Mouse (Mus musculus): ENCODE measurements around the gene Xdh. TPM values are rescaled to one million over a fixed set of nuclear protein-coding genes. Genes with fewer than 3 reads are reported as not detected.

The Xdh gene
- polyA plus RNA-seq, 1 experiment from 2014 or later: 0.28 TPM

DNA sequence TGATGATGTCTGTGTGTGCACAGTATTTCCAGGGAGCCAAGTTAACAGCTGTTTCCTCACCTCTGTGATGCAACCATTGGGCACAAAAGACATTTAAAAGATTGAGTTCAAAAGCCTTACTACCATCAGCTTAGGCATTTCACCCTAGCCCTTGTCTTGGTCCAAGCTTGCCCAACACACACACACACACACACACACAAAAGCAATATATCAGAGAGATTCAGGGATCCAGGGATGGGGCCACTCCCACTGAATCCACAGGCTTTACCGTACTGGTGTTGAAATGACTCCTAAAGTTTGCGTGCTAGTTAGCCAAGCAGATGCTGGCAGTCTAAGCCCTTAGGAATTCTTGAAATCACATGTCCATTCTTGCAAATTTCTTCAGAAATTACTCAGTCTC is 1.2 kb downstream of the Xdh start:
- Histone ChIP-seq H3K4me3 (ENCODE audit: low read length) (no peak overlapping the region), H3K4me2 (ENCODE audit: low read length) (no peak overlapping the region), H3K27me3 (replicated peaks; ENCODE audit: control insufficient read depth, insufficient read depth, low read length) (no peaks in the 10 kb centered on the region), H3K36me3 (ENCODE audit: control insufficient read depth, insufficient read depth, low read length) (no peaks in the 10 kb centered on the region), H3K9ac (ENCODE audit: low read depth, low read length) (no peak overlapping the region), H3K9me3 (ENCODE audit: control insufficient read depth, low read length) (no peaks in the 10 kb centered on the region), H3K27ac (ENCODE audit: low read depth, low read length) (no peak overlapping the region), H3K4me1 (ENCODE audit: control insufficient read depth, insufficient read depth, low read depth, low read length) (no peaks in the 10 kb centered on the region)
- 94% methylated on average over 2 of the region's 2 CpGs for WGBS
- no peak for ATAC-seq

DNA sequence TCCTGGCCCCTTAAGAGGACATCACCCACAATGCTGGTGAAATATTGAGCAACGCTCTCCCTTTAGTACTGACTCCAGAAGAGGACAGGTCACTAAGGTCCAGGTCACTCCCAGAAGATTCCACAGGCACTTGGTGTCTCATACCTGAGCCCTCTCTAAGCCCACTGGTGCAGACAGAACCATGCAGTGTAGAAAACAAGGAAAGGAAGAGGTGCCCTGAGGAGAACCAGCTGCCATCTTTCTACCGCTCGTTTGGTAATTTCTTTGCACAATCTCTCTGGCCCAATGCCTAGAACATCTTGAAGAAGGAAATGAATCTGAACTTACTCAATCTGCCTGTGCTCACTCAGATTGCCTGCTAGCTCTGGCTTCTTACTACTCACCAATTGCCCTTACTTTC is 2.0 kb downstream of the Xdh start:
- no peak for ATAC-seq
- no peak overlapping the region for H3K4me2 ChIP-seq (ENCODE audit: low read length)
- no peaks in the 10 kb centered on the region for H3K9me3 ChIP-seq (ENCODE audit: control insufficient read depth, low read length)
- 75% methylated on average over 3 of the region's 3 CpGs for WGBS
- H3K4me3 ChIP-seq (ENCODE audit: low read length): no peak overlapping the region
- H3K36me3 ChIP-seq (ENCODE audit: control insufficient read depth, insufficient read depth, low read length): no peaks in the 10 kb centered on the region
- no peak overlapping the region for H3K9ac ChIP-seq (ENCODE audit: low read depth, low read length)
- H3K27me3 ChIP-seq (replicated peaks; ENCODE audit: control insufficient read depth, insufficient read depth, low read length): no peaks in the 10 kb centered on the region
- H3K4me1 ChIP-seq (ENCODE audit: control insufficient read depth, insufficient read depth, low read depth, low read length): no peaks in the 10 kb centered on the region
- no peak overlapping the region for H3K27ac ChIP-seq (ENCODE audit: low read depth, low read length)

DNA sequence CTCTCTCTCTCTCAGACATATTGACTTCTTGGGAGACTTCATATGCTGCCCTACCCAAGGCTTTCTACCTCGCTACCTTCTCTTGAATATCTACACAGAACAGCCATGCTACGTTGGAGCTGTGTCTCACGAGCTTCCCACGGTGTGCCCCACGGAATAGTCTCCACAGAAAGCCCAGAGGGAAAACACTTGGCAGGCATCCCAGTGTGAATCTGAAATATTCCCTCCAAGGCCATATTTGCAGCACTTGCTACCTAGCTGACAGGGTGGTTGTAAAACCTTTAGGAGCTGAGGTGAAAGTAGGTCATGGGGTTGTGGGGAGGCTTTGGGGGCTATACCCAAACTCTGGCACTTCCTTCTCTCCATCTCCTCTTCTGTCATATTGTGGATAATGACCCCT is 3.1 kb downstream of the Xdh start:
- H3K4me1 ChIP-seq (ENCODE audit: control insufficient read depth, insufficient read depth, low read depth, low read length): no peaks in the 10 kb centered on the region
- no peaks in the 10 kb centered on the region for H3K9me3 ChIP-seq (ENCODE audit: control insufficient read depth, low read length)
- no peaks in the 10 kb centered on the region for H3K36me3 ChIP-seq (ENCODE audit: control insufficient read depth, insufficient read depth, low read length)
- 64% methylated on average over 5 of the region's 5 CpGs for WGBS
- H3K4me2 ChIP-seq (ENCODE audit: low read length): no peak overlapping the region
- H3K27me3 ChIP-seq (replicated peaks; ENCODE audit: control insufficient read depth, insufficient read depth, low read length): no peaks in the 10 kb centered on the region
- no peak overlapping the region for H3K27ac ChIP-seq (ENCODE audit: low read depth, low read length)
- no peak for ATAC-seq
- H3K9ac ChIP-seq (ENCODE audit: low read depth, low read length): no peak overlapping the region
- no peak overlapping the region for H3K4me3 ChIP-seq (ENCODE audit: low read length)

DNA sequence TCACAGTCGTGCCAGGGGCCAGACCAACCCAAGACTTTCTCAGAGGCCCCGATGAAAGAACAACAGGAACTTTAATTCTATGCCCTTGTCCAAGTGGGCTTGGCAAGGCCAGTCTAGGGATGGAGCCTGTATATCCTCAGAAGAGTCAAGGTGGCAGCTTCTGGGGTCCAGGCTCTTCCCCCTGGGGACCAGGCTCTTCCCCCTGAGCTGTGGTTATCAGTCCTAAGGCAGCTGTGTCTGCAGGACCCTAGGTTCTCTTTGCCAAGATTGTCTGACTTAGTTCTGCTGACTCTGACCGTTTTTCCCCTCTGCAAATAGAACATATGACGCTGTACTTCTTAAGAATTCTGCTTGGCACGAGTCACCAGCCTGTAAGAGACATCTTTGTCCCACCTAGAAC is 5.3 kb downstream of the Xdh start:
- no peak for ATAC-seq
- Histone ChIP-seq H3K36me3 (ENCODE audit: control insufficient read depth, insufficient read depth, low read length) (no peaks in the 10 kb centered on the region), H3K27ac (ENCODE audit: low read depth, low read length) (no peak overlapping the region), H3K4me2 (ENCODE audit: low read length) (no peak overlapping the region), H3K4me3 (ENCODE audit: low read length) (no peak overlapping the region), H3K9me3 (ENCODE audit: control insufficient read depth, low read length) (no peaks in the 10 kb centered on the region), H3K27me3 (replicated peaks; ENCODE audit: control insufficient read depth, insufficient read depth, low read length) (no peaks in the 10 kb centered on the region), H3K4me1 (ENCODE audit: control insufficient read depth, insufficient read depth, low read depth, low read length) (no peaks in the 10 kb centered on the region), H3K9ac (ENCODE audit: low read depth, low read length) (no peak overlapping the region)
- WGBS: 81% methylated on average over 5 of the region's 5 CpGs

DNA sequence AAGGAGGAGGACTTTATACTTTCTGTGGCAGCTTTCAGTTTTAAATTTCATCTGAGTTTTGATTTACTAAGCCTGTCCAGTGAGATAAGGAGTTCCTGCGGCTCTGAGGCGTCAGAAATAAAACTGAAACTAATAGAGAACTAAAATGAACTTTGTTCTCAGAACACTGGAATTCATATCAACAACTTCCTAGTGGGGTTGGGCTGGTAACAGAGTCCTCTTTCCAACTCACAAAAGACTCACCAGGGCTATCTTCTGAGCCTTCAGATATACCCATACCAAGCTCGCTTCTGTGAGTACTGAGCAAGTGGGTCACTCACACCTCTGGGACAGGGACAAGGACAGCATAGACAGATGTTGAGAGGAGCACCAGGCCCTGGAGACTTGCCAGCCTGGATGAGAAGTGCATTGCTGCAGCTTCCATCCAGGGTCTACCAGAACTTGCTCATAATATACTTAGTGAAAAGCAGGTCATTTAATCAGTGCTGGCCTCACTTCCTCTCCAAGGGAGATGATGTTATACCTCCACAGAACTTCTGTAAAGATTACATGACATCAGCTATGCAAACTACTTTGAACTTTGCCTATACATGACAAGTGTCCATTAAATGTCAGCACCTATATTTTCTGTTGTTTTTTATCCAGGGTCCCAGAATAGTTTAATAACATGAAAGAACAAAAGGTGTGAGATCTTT is 7.6 kb downstream of the Xdh start:
- Histone ChIP-seq H3K27ac (ENCODE audit: low read depth, low read length) (no peak overlapping the region), H3K4me2 (ENCODE audit: low read length) (no peak overlapping the region), H3K4me1 (ENCODE audit: control insufficient read depth, insufficient read depth, low read depth, low read length) (no peaks in the 10 kb centered on the region), H3K9ac (ENCODE audit: low read depth, low read length) (no peak overlapping the region), H3K9me3 (ENCODE audit: control insufficient read depth, low read length) (no peaks in the 10 kb centered on the region), H3K27me3 (replicated peaks; ENCODE audit: control insufficient read depth, insufficient read depth, low read length) (no peaks in the 10 kb centered on the region), H3K36me3 (ENCODE audit: control insufficient read depth, insufficient read depth, low read length) (no peaks in the 10 kb centered on the region), H3K4me3 (ENCODE audit: low read length) (no peak overlapping the region)
- no peak for ATAC-seq
- 87% methylated on average over 3 of the region's 3 CpGs for WGBS

DNA sequence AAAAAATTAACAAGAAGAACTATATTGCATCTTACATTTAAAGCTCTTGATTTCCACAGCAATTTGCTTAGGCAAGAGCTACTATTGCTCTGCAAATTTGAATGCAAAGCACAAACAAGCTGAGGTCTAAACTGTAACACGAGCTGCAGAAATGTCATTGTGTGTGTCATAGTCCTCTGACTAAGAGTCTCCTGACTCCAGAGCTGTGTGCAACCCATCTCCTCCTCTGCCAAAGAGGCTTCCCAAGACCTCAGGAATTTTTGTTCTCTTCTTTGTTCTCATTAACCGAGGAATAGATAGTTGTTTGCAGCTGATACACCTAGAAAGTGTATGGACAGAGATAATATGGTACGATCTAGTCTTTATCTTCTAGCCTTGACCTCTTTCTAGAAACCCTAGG is 8.2 kb downstream of the Xdh start:
- Histone ChIP-seq H3K9ac (ENCODE audit: low read depth, low read length) (no peak overlapping the region), H3K36me3 (ENCODE audit: control insufficient read depth, insufficient read depth, low read length) (no peaks in the 10 kb centered on the region), H3K27me3 (replicated peaks; ENCODE audit: control insufficient read depth, insufficient read depth, low read length) (no peaks in the 10 kb centered on the region), H3K27ac (ENCODE audit: low read depth, low read length) (no peak overlapping the region), H3K4me1 (ENCODE audit: control insufficient read depth, insufficient read depth, low read depth, low read length) (no peaks in the 10 kb centered on the region), H3K4me3 (ENCODE audit: low read length) (no peak overlapping the region), H3K4me2 (ENCODE audit: low read length) (no peak overlapping the region), H3K9me3 (ENCODE audit: control insufficient read depth, low read length) (no peaks in the 10 kb centered on the region)
- no peak for ATAC-seq
- WGBS: 82% methylated on average over 3 of the region's 3 CpGs

DNA sequence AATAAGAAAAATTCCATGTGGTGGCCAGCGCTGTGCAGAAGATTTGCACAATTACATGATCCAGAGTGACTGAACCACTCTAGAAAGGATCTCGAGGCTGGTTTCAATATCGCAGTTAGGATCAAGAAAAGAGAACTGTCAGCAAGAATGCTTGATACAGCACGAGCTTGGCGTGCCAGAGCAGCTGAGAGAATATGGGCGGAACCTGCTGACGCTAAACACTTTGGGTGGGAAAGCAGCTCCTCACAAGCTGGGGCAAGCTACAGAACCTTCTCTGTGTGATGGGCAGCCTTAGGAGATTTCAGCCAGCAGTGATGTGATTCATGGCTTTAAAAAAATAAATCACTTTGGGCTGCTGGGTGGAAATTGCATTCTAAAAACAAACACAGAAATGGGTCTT is 12.9 kb downstream of the Xdh start:
- Histone ChIP-seq H3K36me3 (ENCODE audit: control insufficient read depth, insufficient read depth, low read length) (no peaks in the 10 kb centered on the region), H3K9me3 (ENCODE audit: control insufficient read depth, low read length) (no peaks in the 10 kb centered on the region), H3K9ac (ENCODE audit: low read depth, low read length) (no peak overlapping the region), H3K27ac (ENCODE audit: low read depth, low read length) (no peak overlapping the region), H3K4me1 (ENCODE audit: control insufficient read depth, insufficient read depth, low read depth, low read length) (no peaks in the 10 kb centered on the region), H3K4me2 (ENCODE audit: low read length) (no peak overlapping the region), H3K27me3 (replicated peaks; ENCODE audit: control insufficient read depth, insufficient read depth, low read length) (no peaks in the 10 kb centered on the region), H3K4me3 (ENCODE audit: low read length) (no peak overlapping the region)
- ATAC-seq: no peak
- WGBS: 87% methylated on average over 7 of the region's 7 CpGs

DNA sequence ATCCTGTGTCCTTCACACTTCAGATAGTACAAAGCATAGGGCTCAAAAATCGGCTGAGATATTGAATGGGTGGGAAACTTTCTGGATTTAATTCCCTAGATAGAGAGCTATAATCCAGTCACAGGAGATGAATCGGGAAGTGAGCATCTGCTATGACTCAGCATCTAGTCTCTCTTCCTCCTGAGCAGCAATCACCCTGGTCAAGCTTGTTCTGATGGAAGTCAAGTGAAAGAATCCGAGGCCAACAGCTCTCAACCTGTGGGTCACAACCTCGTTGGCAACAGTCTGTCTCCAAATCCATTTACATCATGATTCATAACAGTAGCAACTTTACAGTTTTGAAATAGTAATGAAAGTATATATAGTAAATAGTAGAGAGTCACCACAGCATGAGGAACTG is 14.8 kb downstream of the Xdh start:
- Histone ChIP-seq H3K27me3 (replicated peaks; ENCODE audit: control insufficient read depth, insufficient read depth, low read length) (no peaks in the 10 kb centered on the region), H3K36me3 (ENCODE audit: control insufficient read depth, insufficient read depth, low read length) (no peaks in the 10 kb centered on the region), H3K27ac (ENCODE audit: low read depth, low read length) (no peak overlapping the region), H3K4me2 (ENCODE audit: low read length) (no peak overlapping the region), H3K9ac (ENCODE audit: low read depth, low read length) (no peak overlapping the region), H3K9me3 (ENCODE audit: control insufficient read depth, low read length) (no peaks in the 10 kb centered on the region), H3K4me1 (ENCODE audit: control insufficient read depth, insufficient read depth, low read depth, low read length) (no peaks in the 10 kb centered on the region), H3K4me3 (ENCODE audit: low read length) (no peak overlapping the region)
- no peak for ATAC-seq
- 88% methylated on average over 4 of the region's 4 CpGs for WGBS

DNA sequence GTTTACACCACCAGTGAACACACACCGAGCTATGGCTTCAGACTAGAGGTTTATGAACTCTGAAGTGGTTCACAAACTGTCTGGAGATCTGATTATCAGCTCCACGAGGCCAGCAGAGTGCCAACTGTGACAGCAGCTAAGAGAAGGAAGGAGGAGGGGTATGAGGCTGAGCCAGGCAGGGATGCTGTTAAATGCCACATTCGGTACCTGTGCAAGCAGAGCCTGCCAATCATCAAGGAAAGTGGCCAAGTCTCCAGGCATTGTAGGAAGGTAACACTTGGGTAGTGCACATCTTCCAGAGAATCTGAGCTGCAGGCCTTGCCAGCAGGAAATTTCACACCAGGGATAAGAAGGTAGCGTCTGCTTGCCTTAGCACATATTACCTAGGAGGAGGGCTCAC is 15.7 kb downstream of the Xdh start:
- H3K36me3 ChIP-seq (ENCODE audit: control insufficient read depth, insufficient read depth, low read length): no peaks in the 10 kb centered on the region
- H3K4me3 ChIP-seq (ENCODE audit: low read length): no peak overlapping the region
- H3K4me1 ChIP-seq (ENCODE audit: control insufficient read depth, insufficient read depth, low read depth, low read length): no peaks in the 10 kb centered on the region
- ATAC-seq: no peak
- no peaks in the 10 kb centered on the region for H3K27me3 ChIP-seq (replicated peaks; ENCODE audit: control insufficient read depth, insufficient read depth, low read length)
- no peak overlapping the region for H3K27ac ChIP-seq (ENCODE audit: low read depth, low read length)
- WGBS: 80% methylated on average over 4 of the region's 4 CpGs
- H3K9ac ChIP-seq (ENCODE audit: low read depth, low read length): no peak overlapping the region
- no peak overlapping the region for H3K4me2 ChIP-seq (ENCODE audit: low read length)
- no peaks in the 10 kb centered on the region for H3K9me3 ChIP-seq (ENCODE audit: control insufficient read depth, low read length)

DNA sequence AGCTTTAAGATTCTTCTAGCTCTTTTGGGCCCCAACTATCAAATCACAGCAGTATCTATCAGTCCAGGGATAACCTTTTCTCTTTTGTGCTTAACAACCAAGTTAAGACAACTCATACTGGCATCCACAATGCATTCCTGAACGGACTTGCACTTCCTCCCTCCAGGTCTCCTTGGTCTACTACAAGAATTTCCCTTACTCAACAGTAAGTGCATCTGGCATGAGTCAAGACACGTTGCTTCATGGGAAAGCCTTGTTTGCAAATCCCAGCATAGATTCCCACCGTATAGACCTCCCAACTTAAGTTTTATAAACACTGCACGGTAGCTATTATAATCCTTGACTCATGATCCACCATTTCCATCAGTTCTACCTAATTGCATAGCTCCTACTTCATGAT is 16.4 kb downstream of the Xdh start:
- Histone ChIP-seq H3K27ac (ENCODE audit: low read depth, low read length) (no peak overlapping the region), H3K27me3 (replicated peaks; ENCODE audit: control insufficient read depth, insufficient read depth, low read length) (no peaks in the 10 kb centered on the region), H3K9ac (ENCODE audit: low read depth, low read length) (no peak overlapping the region), H3K4me1 (ENCODE audit: control insufficient read depth, insufficient read depth, low read depth, low read length) (no peaks in the 10 kb centered on the region), H3K9me3 (ENCODE audit: control insufficient read depth, low read length) (no peaks in the 10 kb centered on the region), H3K4me3 (ENCODE audit: low read length) (no peak overlapping the region), H3K4me2 (ENCODE audit: low read length) (no peak overlapping the region), H3K36me3 (ENCODE audit: control insufficient read depth, insufficient read depth, low read length) (no peaks in the 10 kb centered on the region)
- no peak for ATAC-seq
- WGBS: 81% methylated on average over 4 of the region's 4 CpGs
